Mouse (Mus musculus) stomach, embryonic 15.5 days (tissue): ENCODE measurements at regions not wholly inside any gene's neighbourhood (a gene's known extent, or its start where the extent isn't known, plus 50 kb on each side); places are given as distances from the start of the nearest gene placed in this dataset.
"Not testable (repeated sequence)": the region's sequence is repeated elsewhere in the genome, so short reads cannot be mapped to it uniquely, and the experiment has no call there.

Source experiments
- ATAC-seq: fragments of 200-750 bp; cut with Nextera tagmentation; 2 replicates; pipeline ENCODE4 v1.8.0; 2017; ENCODE audit warnings: low read depth, moderate number of reproducible peaks, moderate TSS enrichment; ENCODE audit not compliant: insufficient read depth, low FRiP score
- H3K27ac ChIP-seq: fragments of 300-500 bp; sonication (generic); 2 replicates; pipeline ENCODE4 v1.5.1; 2015; ENCODE audit warnings: mild to moderate bottlenecking, inconsistent platforms
- H3K27me3 ChIP-seq: fragments of 300-500 bp; sonication (generic); replicated peaks from 2 replicates; pipeline ENCODE4 v1.6.1; 2015; ENCODE audit warnings: inconsistent platforms
- H3K36me3 ChIP-seq: fragments of 300-500 bp; sonication (generic); 2 replicates; pipeline ENCODE4 v1.6.1; 2015; ENCODE audit warnings: inconsistent platforms
- H3K4me1 ChIP-seq: fragments of 300-500 bp; sonication (generic); 2 replicates; pipeline ENCODE4 v1.6.1; 2015; ENCODE audit warnings: inconsistent platforms
- H3K4me2 ChIP-seq: fragments of 300-500 bp; sonication (generic); 2 replicates; pipeline ENCODE4 v1.6.1; 2015; ENCODE audit warnings: mild to moderate bottlenecking, inconsistent platforms
- H3K4me3 ChIP-seq: fragments of 300-500 bp; sonication (generic); replicated peaks from 2 replicates; pipeline ENCODE4 v1.5.1; 2015; ENCODE audit warnings: inconsistent platforms
- H3K9ac ChIP-seq: fragments of 300-500 bp; sonication (generic); 2 replicates; pipeline ENCODE4 v1.6.1; 2015; ENCODE audit warnings: inconsistent platforms
- H3K9me3 ChIP-seq: fragments of 300-500 bp; sonication (generic); 2 replicates; pipeline ENCODE4 v1.6.1; 2016; ENCODE audit warnings: inconsistent platforms
- WGBS: fragments of 180-500 bp; shearing (Covaris S2); methylation state at CpG from one replicate; pipeline ENCODE4 v1.1.7; 2015; 5-methylcytosine and 5-hydroxymethylcytosine counted together

- ATAC-seq, result no peak
- 70% methylated on average over 1 of the region's 1 CpGs for WGBS
- no peak overlapping the region for H3K9ac ChIP-seq
- no peak overlapping the region for H3K4me2 ChIP-seq
- no peak overlapping the region for H3K27ac ChIP-seq
- H3K4me3 ChIP-seq, result no peak overlapping the region
- no peaks in the 10 kb centered on the region for H3K4me1 ChIP-seq
- no peaks in the 10 kb centered on the region for H3K27me3 ChIP-seq
- no peaks in the 10 kb centered on the region for H3K36me3 ChIP-seq
- H3K9me3 ChIP-seq, result no peaks in the 10 kb centered on the region
Observed at GRCm38 (mm10) chr10:69086184-69086583, 65.0 kb upstream of the Rhobtb1 start.

DNA sequence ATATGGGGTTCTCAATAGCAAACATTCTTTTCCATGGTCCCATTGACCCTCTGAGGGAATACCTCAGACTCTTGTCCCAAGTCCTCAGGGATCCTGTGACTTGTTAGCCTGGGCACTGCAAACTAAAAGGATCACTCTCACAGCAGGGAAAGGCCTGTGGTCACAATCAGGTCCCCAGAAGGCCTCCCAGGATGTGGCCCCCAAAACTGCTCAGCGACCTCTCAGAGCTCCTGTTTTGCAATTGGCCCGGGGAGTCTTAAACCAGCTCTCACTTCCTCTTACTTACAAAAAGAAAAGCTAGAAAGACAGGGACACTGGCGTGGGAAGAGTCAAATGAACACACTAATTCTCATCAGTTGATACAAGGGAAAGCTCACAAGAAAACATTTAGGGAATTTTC is 59.4 kb upstream of the Rhobtb1 start:
- WGBS, result 66% methylated on average over 3 of the region's 3 CpGs
- H3K4me3 ChIP-seq, result no peak overlapping the region
- ATAC-seq, result no peak

GRCm38 (mm10) chr10:69100021-69100420 is 51.2 kb upstream of the Rhobtb1 start:
- Histone ChIP-seq H3K9me3 (no peaks in the 10 kb centered on the region), H3K27me3 (no peaks in the 10 kb centered on the region), H3K4me1 (0 out of 2 replicates have a peak, but pooled peaks cover 3% of the 10 kb centered on the region), H3K4me3 (no peak overlapping the region), H3K9ac (no peak overlapping the region), H3K4me2 (no peak overlapping the region), H3K27ac (no peak overlapping the region), H3K36me3 (no peaks in the 10 kb centered on the region)
- 92% methylated on average over 3 of the region's 3 CpGs for WGBS
- ATAC-seq, result no peak

More for the DNA sequence above, 59.4 kb upstream of the Rhobtb1 start:
- Histone ChIP-seq H3K4me2 (no peak overlapping the region), H3K4me1 (no peaks in the 10 kb centered on the region), H3K27ac (no peak overlapping the region), H3K27me3 (no peaks in the 10 kb centered on the region), H3K36me3 (no peaks in the 10 kb centered on the region), H3K9ac (no peak overlapping the region), H3K9me3 (no peaks in the 10 kb centered on the region)

DNA sequence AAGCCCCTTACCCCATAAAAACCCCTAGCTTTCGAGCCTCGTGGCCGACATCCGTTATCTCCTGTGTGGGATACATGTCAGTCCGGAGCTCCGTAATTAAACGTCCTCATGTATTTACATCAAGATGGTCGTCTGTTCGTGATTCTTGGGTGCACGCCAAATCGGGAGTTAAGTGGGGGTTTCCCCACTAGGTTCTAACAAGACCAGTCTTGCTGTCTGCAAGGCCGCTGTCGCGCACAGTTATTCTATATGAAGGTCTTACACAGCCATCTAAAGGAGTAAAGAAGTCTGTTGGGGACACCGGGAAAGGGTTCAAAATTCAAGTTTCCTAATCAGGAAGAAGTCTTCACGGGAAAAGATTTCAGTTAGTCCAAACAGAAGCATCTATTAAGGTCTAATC is 50.5 kb upstream of the Rhobtb1 start:
- not testable (repeated sequence) for H3K4me1 ChIP-seq, H3K27me3 ChIP-seq, H3K9ac ChIP-seq, H3K4me3 ChIP-seq, ATAC-seq, H3K9me3 ChIP-seq, H3K36me3 ChIP-seq, H3K27ac ChIP-seq, H3K4me2 ChIP-seq
- WGBS, result 49% methylated on average over 16 of the region's 16 CpGs
